In the genomic region with DNA sequence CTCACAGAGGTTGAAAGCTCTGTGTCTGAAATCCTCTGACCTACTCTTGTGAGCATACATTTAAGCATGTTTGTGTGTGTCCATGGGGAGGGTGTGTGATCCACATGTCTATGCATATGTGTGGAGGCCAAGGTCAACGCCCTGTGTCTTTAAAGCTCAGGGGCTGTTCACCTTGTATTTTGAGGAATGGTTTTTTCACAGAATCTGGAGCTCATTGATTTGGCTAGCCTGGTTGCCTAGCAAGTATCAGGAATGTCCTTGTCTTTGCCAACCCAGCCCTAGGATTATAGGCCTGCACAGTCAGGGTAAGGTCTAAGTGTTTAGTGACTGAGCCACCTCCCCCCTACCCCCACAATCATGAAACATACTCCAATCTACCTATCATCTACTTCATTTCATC, we compare ENCODE assay signal across 19 mouse cellular contexts.
DNase-seq lines count a peak whose midpoint lies in the region; ATAC-seq and TF ChIP-seq lines count a peak whose summit lies in the region.
"Had no signal": no experiment of that assay in that cellular context is flagged by ENCODE, and none has a peak within 500 bp of the region (broad histone marks: within the 10 kb centered on the region; RNA-seq: fewer than 3 reads in every experiment).

No protein-coding gene starts in this region.

- H3K4me2 ChIP-seq in hindbrain, embryonic 16.5 days (ENCODE audit: low read length), result no peak overlapping the region
- no peak overlapping the region for H3K4me2 ChIP-seq in forebrain, embryonic 15.5 days (replicated peaks)
- no peak overlapping the region for H3K4me2 ChIP-seq in midbrain, embryonic 14.5 days (ENCODE audit: low read length)
- H3K4me2 ChIP-seq: heart, embryonic 12.5 days; liver, embryonic 15.5 days had no signal

- no peak for TF ChIP-seq CTCF in brain, embryonic 14.5 days (IDR thresholded peaks at IDR 0.05; ENCODE audit: borderline replicate concordance, extremely low read depth, insufficient read depth, insufficient read length)
- no peak for TF ChIP-seq CTCF in heart, adult 2 months (IDR thresholded peaks at IDR 0.05)

- DNase-seq in hindbrain, embryonic 10.5 days (ENCODE audit: low spot score), result no peak
- peak; percentile 55 for DNase-seq in brain, embryonic 14.5 days (ENCODE audit: low read depth)
- no peak for DNase-seq in midbrain, embryonic 14.5 days
- no peak for DNase-seq in ovary, postnatal 14 days (ENCODE audit: low spot score)
- DNase-seq in right cerebral cortex, postnatal 4 days, result no peak
- DNase-seq in heart, adult 2 months, result no peak
- DNase-seq: adrenal gland, postnatal 25 days; cerebellum, adult 8-10 months; heart, postnatal 36 days; kidney, adult 11 months; lung, postnatal 10 days; right cerebral cortex, postnatal 25 days; thymus, postnatal 14 days had no signal

- no peak overlapping the region for H3K9ac ChIP-seq in hindbrain, embryonic 16.5 days (ENCODE audit: low read depth, low read length)
- H3K9ac ChIP-seq in forebrain, embryonic 15.5 days (replicated peaks), result no peak overlapping the region
- H3K9ac ChIP-seq in midbrain, embryonic 14.5 days (replicated peaks; ENCODE audit: low read length), result no peak overlapping the region
- H3K9ac ChIP-seq in heart, adult 2 months (ENCODE audit: low read depth, low read length), result no peak overlapping the region
- H3K9ac ChIP-seq: heart, embryonic 12.5 days; liver, embryonic 15.5 days had no signal

- H3K27ac ChIP-seq in hindbrain, embryonic 10.5 days, result peak overlapping the region; percentile 77
- no peak overlapping the region for H3K27ac ChIP-seq in hindbrain, embryonic 16.5 days (ENCODE audit: low read depth, low read length)
- peak overlapping the region; percentile 44; the same call in 1 of the 2 replicates for H3K27ac ChIP-seq in forebrain, embryonic 15.5 days (replicated peaks)
- H3K27ac ChIP-seq in midbrain, embryonic 14.5 days (replicated peaks; ENCODE audit: low read depth, low read length), result 0 out of 2 replicates have a peak overlapping the region, but pooled peaks have one; percentile 33
- no peak overlapping the region for H3K27ac ChIP-seq in heart, adult 2 months
- H3K27ac ChIP-seq: liver, embryonic 15.5 days; stomach, postnatal 0 days had no signal

- no peaks in the 10 kb centered on the region for H3K27me3 ChIP-seq in hindbrain, embryonic 10.5 days (ENCODE audit: insufficient read depth, poor library complexity, severe bottlenecking)
- no peaks in the 10 kb centered on the region for H3K27me3 ChIP-seq in hindbrain, embryonic 16.5 days (replicated peaks; ENCODE audit: control insufficient read depth, insufficient read depth, low read length)
- H3K27me3 ChIP-seq in forebrain, embryonic 15.5 days, result no peaks in the 10 kb centered on the region
- H3K27me3 ChIP-seq in midbrain, embryonic 14.5 days (ENCODE audit: control insufficient read depth, insufficient read depth, low read length), result no peaks in the 10 kb centered on the region
- H3K27me3 ChIP-seq in heart, adult 2 months (ENCODE audit: control insufficient read depth, insufficient read depth, low read length), result no peaks in the 10 kb centered on the region
- H3K27me3 ChIP-seq: heart, embryonic 12.5 days; liver, embryonic 15.5 days; megakaryocyte, embryonic 14.5 days had no signal

- peaks cover 51% of the 10 kb centered on the region for H3K4me1 ChIP-seq in hindbrain, embryonic 10.5 days (replicated peaks)
- peaks cover 19% of the 10 kb centered on the region for H3K4me1 ChIP-seq in hindbrain, embryonic 16.5 days (ENCODE audit: control insufficient read depth, insufficient read depth, low read depth, low read length)
- H3K4me1 ChIP-seq in forebrain, embryonic 15.5 days, result peaks cover 53% of the 10 kb centered on the region
- peaks cover 41% of the 10 kb centered on the region for H3K4me1 ChIP-seq in midbrain, embryonic 14.5 days (ENCODE audit: control insufficient read depth, insufficient read depth, low read length)
- no peaks in the 10 kb centered on the region for H3K4me1 ChIP-seq in heart, adult 2 months (ENCODE audit: control insufficient read depth, insufficient read depth, low read length)
- H3K4me1 ChIP-seq: heart, embryonic 12.5 days; liver, embryonic 15.5 days; megakaryocyte, embryonic 14.5 days had no signal

- 76% methylated on average over 1 of the region's 1 CpGs for WGBS in hindbrain, embryonic 10.5 days
- 60% methylated on average over 1 of the region's 1 CpGs for WGBS in hindbrain, embryonic 16.5 days
- WGBS in forebrain, embryonic 15.5 days, result 73% methylated on average over 1 of the region's 1 CpGs
- 65% methylated on average over 1 of the region's 1 CpGs for WGBS in midbrain, embryonic 14.5 days
- 91% methylated on average over 1 of the region's 1 CpGs for WGBS in heart, adult 2 months

- H3K79me2 ChIP-seq in heart, adult 2 months (replicated peaks; ENCODE audit: control insufficient read depth, insufficient read depth, low read length), result no peaks in the 10 kb centered on the region

- no peaks in the 10 kb centered on the region for H3K36me3 ChIP-seq in hindbrain, embryonic 10.5 days
- no peaks in the 10 kb centered on the region for H3K36me3 ChIP-seq in hindbrain, embryonic 16.5 days (ENCODE audit: control insufficient read depth, insufficient read depth, low read length)
- no peaks in the 10 kb centered on the region for H3K36me3 ChIP-seq in forebrain, embryonic 15.5 days
- no peaks in the 10 kb centered on the region for H3K36me3 ChIP-seq in midbrain, embryonic 14.5 days (ENCODE audit: control insufficient read depth, insufficient read depth, low read length)
- H3K36me3 ChIP-seq in heart, adult 2 months (ENCODE audit: control insufficient read depth, insufficient read depth, low read length), result no peaks in the 10 kb centered on the region
- H3K36me3 ChIP-seq: heart, embryonic 12.5 days; liver, embryonic 15.5 days had no signal

- H3K9me3 ChIP-seq in hindbrain, embryonic 10.5 days, result no peaks in the 10 kb centered on the region
- no peaks in the 10 kb centered on the region for H3K9me3 ChIP-seq in hindbrain, embryonic 16.5 days (ENCODE audit: control insufficient read depth, low read length)
- H3K9me3 ChIP-seq in forebrain, embryonic 15.5 days, result no peaks in the 10 kb centered on the region
- H3K9me3 ChIP-seq in midbrain, embryonic 14.5 days (ENCODE audit: control insufficient read depth, low read length), result no peaks in the 10 kb centered on the region
- H3K9me3 ChIP-seq: heart, embryonic 12.5 days; liver, embryonic 15.5 days; megakaryocyte, embryonic 14.5 days had no signal

- no peak for ATAC-seq in hindbrain, embryonic 16.5 days
- ATAC-seq in forebrain, embryonic 15.5 days (replicated peaks), result no peak
- ATAC-seq in midbrain, embryonic 14.5 days (ENCODE audit: low FRiP score, low TSS enrichment), result no peak

- H3K4me3 ChIP-seq in hindbrain, embryonic 10.5 days, result no peak overlapping the region
- no peak overlapping the region for H3K4me3 ChIP-seq in hindbrain, embryonic 16.5 days (ENCODE audit: low read length)
- H3K4me3 ChIP-seq in forebrain, embryonic 15.5 days, result no peak overlapping the region
- H3K4me3 ChIP-seq in midbrain, embryonic 14.5 days (replicated peaks; ENCODE audit: low read depth, low read length), result no peak overlapping the region
- no peak overlapping the region for H3K4me3 ChIP-seq in heart, adult 2 months
- H3K4me3 ChIP-seq: heart, embryonic 12.5 days; liver, embryonic 15.5 days; megakaryocyte, embryonic 14.5 days had no signal

- intact Hi-C loops in heart, adult 2 months (cut with DNase I), result loop anchor here (5.0 kb wide), 3 partner anchors 527 to 837 kb away; no protein-coding TSS in a partner anchor

- no peak for TF ChIP-seq EP300 in heart, adult 2 months (IDR thresholded peaks at IDR 0.05; ENCODE audit: insufficient read depth, low read depth, low read length)

- TF ChIP-seq POLR2A in brain, embryonic 14.5 days (IDR thresholded peaks at IDR 0.05; ENCODE audit: borderline replicate concordance, extremely low read depth, insufficient read depth, insufficient read length, poor library complexity, severe bottlenecking), result no peak
- no peak for TF ChIP-seq POLR2A in heart, adult 2 months (IDR thresholded peaks at IDR 0.05; ENCODE audit: insufficient read depth, low read depth, low read length)

Comparison
In these comparisons a context has a peak if more than half of its experiments do, and no peak if none do; other contexts are left out.
1. H3K27ac ChIP-seq: peak in hindbrain, embryonic 10.5 days (single experiment), forebrain, embryonic 15.5 days (single experiment) and midbrain, embryonic 14.5 days (single experiment); none in hindbrain, embryonic 16.5 days (single experiment) and heart, adult 2 months (single experiment).